Mouse (Mus musculus): ENCODE measurements at regions not wholly inside any gene's neighbourhood (a gene's known extent, or its start where the extent isn't known, plus 50 kb on each side); places are given as distances from the start of the nearest gene placed in this dataset.

- DNase-seq = no peak
These were observed 120.7 kb upstream of the Mkln1 start for GRCm38 (mm10) chr6:31277792-31278191.

- DNase-seq = no peak
These were observed 114.6 kb upstream of the Mkln1 start for GRCm38 (mm10) chr6:31283973-31284372.

GRCm38 (mm10) chr6:31284390-31284789 is 114.1 kb upstream of the Mkln1 start:
- no peak for DNase-seq

- no peak for DNase-seq
These were observed 113.5 kb upstream of the Mkln1 start for GRCm38 (mm10) chr6:31285064-31285463.

GRCm38 (mm10) chr6:31285981-31286737 is 112.4 kb upstream of the Mkln1 start:
- DNase-seq = no peak

GRCm38 (mm10) chr6:31287176-31287575 is 111.4 kb upstream of the Mkln1 start:
- DNase-seq = no peak

GRCm38 (mm10) chr6:31287686-31288085 is 110.8 kb upstream of the Mkln1 start:
- DNase-seq = no peak

- DNase-seq = peak; percentile 14
These were observed 109.9 kb upstream of the Mkln1 start for GRCm38 (mm10) chr6:31288421-31289233.

GRCm38 (mm10) chr6:31289234-31289486 is 109.4 kb upstream of the Mkln1 start:
- DNase-seq = no peak

- no peak for DNase-seq
These were observed 106.5 kb upstream of the Mkln1 start for GRCm38 (mm10) chr6:31292081-31292480.

- DNase-seq = no peak
These were observed 105.5 kb upstream of the Mkln1 start for GRCm38 (mm10) chr6:31293008-31293407.

- no peak for DNase-seq
These were observed 99.1 kb upstream of the Mkln1 start for GRCm38 (mm10) chr6:31299395-31299794.

- no peak for DNase-seq
These were observed 92.8 kb upstream of the Mkln1 start for GRCm38 (mm10) chr6:31305736-31306135.

- peak; percentile 12 for DNase-seq
These were observed 91.4 kb upstream of the Mkln1 start for GRCm38 (mm10) chr6:31307047-31307633.

GRCm38 (mm10) chr6:31307899-31308298 is 90.6 kb upstream of the Mkln1 start:
- no peak for DNase-seq

- no peak for DNase-seq
These were observed 87.9 kb upstream of the Mkln1 start for GRCm38 (mm10) chr6:31310660-31311059.

- DNase-seq = no peak
These were observed 84.6 kb upstream of the Mkln1 start for GRCm38 (mm10) chr6:31313869-31314470.

- DNase-seq = peak; percentile 11
These were observed 80.8 kb upstream of the Mkln1 start for GRCm38 (mm10) chr6:31317741-31318225.

- peak; percentile 18 for DNase-seq
These were observed 80.0 kb upstream of the Mkln1 start for GRCm38 (mm10) chr6:31318506-31318905.

- no peak for DNase-seq
These were observed 79.1 kb upstream of the Mkln1 start for GRCm38 (mm10) chr6:31319431-31319830.

GRCm38 (mm10) chr6:31320141-31320830 is 78.2 kb upstream of the Mkln1 start:
- DNase-seq = no peak

All from gastrocnemius, postnatal 10 days (tissue).